Mouse (Mus musculus): ENCODE results near the gene Zdhhc12. TPM values are rescaled to one million over a fixed set of nuclear protein-coding genes. Genes with fewer than 3 reads are reported as not detected.

Gene Zdhhc12
- total RNA-seq, 2 experiments from 2014 or later, result 14.9 to 19.0 TPM

DNA sequence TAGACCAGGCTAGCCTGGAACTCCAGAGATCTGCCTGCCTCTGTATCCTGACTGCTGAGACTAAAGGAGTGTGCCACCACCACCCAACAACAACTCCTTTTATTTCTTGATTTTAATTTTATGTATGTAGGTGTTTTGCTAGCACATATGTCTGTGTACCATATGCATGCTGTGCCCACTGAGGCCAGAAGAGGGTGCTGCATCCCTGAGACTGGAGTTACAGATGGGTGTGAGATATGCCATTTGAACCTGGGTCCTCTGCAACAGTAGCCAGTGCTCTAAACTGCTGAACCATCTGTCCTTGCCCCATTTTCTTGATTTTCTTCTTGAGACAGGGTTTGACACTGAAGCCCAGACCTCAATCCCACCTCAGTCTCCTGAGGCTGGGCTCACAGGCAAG is 12.9 kb upstream of the Zdhhc12 start:
- peak; percentile 70 for DNase-seq

DNA sequence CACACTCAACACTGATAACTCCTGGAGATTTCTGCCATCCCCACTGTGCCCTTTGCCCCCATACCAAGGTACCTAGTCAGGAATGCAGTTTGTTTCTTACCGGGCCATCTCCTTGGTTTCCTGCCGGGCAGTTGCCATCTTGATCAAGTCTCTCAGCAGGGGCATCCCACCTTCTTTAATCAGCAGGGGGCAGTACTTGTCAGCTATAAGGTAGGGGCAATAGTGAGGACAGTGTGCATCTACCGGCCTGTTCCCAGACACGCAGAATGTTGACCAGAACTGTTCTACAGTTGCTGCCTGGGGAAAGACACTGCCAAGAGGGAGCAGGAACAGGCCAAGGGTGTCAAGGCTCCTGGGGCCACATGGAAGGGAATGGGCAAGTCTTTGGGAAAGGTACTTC is 6.8 kb upstream of the Zdhhc12 start:
- no peak for DNase-seq

DNA sequence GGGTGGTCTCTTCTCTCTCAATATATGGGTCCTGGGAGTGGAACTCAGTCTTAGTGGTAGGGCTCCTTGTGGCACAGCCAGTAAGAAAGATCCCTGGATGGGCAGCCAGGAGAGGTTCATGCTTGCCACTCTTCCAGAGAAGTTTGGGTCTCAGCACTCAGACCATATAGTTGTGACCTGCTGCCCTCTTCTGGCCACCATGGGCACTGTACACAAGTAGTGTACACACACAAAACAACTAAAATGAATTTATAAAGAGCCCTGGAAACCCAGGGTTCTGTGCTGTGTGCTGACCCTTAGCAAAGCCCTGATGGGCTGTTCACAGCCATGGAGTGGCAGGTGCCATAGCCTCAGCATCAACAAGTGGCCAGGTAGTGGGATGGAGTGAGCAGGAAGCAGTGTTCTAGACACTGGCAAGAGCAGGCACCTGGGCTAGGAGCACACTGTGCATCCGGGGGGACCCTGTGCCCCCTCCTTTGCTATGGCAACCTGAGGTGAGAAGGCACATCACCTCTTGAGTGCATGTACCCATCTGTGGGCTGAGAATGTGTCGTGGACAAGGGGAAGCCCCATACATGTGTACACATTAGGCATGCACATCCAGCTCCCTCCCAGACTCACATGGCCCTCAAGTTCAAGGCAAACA is 2.6 kb upstream of the Zdhhc12 start:
- peak; percentile 74 for DNase-seq

DNA sequence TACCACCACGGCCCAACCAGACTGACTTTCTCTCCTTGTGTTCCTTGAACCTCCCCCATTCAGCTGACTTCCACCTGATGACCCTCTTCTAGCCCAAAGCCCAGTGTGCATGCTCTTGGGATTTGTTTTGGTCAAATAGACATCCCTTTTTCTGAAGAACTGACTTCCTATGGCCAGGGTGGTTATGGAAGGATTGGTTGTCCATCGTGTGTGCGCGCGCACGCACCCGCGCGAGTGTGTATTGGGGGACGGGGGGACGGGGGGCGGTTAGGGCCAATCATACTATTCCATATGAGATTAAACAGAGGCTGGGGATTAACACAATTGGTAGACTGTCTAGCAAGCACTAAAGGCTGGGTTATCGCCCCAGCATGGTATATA is 750 bp upstream of the Zdhhc12 start:
- DNase-seq, result no peak

DNA sequence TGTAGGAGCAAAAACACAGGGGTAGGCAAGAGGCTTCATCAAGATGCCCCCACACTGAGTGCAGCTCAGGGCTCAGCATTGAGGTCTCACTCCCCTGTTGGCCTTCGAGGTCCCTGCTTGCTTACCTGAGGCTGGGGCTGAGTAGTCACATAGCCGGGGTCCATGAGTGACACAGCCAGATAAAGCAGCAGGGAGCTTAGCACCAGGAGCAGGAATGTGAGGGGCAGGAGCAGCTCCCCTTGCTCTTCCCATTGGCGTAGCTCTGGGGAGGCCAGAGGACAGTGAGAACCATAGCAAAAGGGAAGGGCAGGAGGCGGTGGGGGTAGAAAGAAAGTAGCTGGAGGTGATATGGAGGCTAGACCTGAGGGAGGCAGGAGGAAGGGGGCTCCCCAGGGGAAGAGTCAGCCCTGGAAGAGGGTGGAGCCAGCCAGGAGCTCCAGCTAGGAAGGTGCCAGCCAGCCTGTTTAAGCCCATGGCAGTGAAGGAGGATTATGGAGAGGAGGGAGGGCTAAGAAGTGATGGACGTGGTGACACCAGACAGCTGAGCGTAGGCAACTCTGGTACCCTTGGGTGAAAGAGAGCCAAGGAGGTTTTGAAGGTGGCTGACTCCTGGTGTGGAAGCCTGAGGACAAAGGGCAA is 1.0 kb downstream of the Zdhhc12 start:
- DNase-seq, result peak; percentile 12

DNA sequence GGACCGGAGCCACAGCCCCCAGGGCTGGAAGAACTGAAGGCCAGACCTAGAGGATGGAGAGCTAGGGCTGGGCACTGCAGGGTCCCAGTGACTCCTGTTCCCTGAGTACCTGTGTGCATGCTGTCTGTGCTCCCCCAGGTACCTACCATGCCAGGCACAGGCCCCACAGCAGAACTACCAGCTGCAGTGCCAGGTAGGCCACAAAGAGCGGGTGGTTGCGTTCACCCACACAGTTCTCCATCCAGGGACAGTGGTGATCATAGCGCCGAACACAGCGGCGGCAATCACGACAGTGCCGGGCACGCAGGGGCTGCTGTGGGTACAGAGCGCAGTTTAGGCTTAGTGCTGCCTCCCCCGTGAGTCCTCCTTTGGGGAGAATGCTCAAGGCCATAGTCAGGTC is 1.9 kb downstream of the Zdhhc12 start:
- DNase-seq, result no peak

DNA sequence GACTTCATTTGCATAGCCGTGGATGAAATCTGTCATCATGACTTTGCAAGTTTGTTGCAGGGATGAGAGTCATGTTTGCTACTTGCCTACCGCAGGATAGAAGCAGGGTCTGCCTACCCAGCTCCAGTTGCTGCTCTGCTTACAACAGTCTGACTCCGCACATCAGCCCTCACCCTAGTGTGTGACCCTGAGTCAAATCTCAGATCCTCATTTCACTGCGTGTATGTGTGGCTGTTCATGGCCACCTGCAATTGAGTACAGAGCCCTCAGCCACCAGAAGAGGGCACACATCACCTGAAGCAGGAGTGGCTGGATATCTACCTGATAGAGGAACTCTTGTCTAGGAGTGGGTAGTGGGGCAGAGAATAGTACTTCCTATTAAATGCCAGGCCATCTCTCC is 6.1 kb downstream of the Zdhhc12 start:
- no peak for DNase-seq

DNA sequence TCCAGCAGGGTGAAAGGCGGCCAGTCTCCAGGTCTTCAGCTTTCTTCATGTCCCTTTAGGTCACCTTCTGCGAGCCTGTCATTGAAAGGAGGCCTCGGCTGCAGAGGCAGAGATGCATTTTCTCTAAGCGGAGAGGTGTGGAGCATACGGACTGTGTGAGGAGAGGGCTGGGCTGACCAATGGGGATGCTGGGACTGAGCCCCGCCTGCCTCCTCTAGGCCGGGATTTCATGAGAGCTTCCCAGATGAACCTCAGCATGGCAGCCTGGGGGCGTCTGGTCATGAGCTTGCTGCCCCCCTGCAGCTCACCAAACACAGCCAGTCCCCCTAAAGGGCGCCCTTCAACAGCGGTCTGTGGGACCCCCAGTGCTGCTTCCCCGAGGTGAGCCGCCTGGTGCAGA is 8.8 kb downstream of the Zdhhc12 start:
- DNase-seq, result peak; percentile 3

DNA sequence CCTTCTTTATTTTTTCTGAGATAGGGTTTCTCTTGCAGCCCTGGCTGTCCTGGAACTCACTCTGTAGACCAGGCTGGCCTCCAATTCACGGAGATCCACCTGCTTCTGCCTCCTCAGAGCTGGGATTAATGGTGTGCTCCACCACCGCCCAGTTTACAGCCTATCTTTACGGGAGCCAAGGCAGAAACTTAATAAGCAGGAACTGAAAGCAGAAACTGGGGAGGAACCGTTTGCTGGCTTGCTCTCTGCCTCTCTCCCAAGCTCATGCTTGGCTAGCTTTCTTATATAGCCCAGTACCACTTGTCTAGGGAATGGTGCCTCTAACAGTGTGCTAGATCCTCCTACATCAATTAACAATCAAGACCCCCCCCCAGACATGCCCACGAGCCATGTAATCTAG is 9.3 kb downstream of the Zdhhc12 start:
- DNase-seq, result peak; percentile 2

DNA sequence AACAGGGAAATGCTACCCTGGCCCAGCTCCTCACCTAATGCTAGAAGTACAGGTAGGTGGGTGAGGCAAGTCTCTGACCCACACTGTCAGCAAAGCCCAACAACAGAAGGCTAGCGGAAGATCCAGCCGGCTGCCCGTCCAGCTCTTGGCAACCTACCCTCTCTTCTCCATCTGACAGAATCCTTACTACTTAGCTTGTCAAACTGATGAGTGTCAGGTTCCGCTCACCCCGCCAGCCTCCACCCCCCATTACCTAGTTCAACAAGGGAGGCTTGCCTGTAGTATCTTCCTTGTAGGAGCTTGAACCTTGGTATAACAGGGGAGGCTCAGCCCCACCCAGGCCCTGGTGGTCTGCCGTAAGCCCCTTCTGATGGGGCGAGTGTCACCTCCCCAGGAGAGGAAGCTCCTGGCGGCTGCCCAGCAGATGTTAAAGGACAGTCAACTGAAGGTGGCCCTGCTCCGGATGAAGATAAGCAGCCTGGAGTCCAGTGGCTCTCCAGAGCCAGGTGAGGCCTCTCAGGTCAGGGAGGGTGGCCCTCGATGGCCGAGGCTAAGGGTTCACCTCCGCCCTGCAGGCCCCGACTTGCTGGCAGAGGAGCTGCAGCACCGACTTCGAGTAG is 13.2 kb downstream of the Zdhhc12 start:
- no peak for DNase-seq

DNA sequence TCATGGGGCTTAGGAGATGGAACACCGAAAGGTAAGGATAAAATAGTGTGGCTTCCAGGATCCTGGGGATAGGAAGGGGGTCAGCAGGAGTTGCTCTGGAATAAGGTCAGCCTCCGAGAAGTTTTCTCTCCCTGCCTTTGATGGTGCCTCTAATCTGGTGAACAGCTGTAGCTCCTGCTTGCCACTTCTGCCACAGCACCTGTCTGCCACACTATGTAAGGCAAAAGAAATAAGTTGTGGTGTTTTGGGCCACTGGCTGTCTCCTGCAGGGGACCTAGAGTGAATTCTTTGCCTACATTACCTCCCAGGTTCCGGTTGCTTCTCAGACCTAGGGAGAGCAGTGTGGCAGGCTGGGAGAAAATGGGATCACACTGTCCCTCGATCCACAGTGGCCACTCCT is 14.7 kb downstream of the Zdhhc12 start:
- DNase-seq, result no peak

DNA sequence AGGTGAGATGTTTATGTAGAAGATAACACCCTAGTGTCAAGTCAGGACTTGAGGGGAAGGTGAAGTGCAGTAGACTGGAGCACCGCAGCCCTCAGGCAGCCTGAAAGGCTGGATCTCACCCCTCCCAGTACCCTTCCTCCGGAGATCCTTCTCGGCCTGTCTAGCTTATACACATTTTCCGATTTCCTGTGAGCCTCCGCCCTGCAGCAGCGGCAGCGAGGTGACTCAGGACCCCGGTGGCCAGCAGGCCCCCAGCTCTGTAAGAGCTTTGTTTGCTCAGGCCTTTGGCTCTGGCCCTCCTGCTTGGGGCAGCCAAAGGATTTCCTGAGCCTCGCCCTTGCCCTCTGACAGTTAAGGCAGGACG is 15.1 kb downstream of the Zdhhc12 start:
- DNase-seq, result no peak

DNA sequence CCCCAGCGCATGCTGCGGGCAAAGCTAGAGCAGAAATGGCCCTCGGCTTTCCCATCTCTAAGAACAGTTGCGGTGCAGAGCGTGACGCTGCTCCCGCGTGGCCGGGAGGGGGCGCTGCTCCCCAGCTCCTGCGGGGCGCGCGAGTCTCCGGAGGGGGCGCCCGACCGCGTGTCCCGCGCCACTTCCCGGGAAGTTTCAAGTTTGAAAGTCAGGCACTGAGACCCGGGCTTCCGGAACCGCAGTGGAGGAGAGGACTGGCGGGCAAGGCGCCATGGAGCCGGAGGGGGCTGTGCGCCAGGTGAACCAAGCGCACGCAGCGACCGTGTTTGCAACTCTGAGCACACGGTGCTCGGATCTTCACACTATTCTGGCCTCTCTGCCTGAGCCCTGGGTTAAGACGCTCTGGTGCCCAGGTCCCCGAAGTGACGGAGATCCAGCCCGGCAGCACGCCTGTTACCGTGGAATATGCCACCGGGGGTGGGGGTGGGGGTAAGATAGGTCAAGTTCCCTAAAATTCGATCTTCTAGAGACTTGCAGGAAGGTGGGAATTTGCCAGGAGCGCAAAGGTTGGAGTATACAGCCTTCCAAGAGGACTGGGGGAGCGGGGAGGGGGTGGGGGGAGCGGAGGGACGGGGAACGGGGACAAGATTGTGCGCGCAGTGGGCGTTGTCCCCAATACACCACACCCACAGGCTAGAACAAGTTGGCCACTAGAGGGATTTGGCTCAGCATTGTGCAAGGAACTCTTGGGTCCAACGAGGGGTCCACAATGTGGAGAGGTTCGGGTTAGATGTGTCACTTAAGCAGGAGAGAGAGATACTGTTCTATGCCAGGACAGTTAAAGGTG is 15.7 kb downstream of the Zdhhc12 start, which contains the start of gene Pkn3:
Gene Pkn3, plus strand, starts transcription at position 183 of the 847 bp plus-strand sequence.
- peak; percentile 94 for DNase-seq

DNA sequence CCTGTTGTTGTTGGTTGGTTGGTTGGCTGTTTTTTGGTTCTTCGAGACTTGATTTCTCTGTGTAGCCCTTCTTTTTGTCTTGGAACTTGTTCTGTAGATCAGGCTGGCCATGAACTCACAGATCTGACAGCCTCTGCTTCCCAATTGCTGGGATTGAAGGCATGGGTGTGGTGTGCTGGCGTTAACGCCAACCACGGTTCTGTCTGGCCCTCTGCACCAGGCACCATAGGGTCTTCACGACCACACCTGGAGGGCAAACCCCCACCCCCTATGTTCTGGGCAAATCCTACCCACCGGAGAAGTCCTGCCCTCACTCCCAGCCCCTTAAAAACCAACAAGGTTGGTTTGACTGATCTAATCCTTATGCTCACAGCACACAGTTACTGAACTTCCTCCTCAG is 16.5 kb downstream of the Zdhhc12 start:
- no peak for DNase-seq

DNA sequence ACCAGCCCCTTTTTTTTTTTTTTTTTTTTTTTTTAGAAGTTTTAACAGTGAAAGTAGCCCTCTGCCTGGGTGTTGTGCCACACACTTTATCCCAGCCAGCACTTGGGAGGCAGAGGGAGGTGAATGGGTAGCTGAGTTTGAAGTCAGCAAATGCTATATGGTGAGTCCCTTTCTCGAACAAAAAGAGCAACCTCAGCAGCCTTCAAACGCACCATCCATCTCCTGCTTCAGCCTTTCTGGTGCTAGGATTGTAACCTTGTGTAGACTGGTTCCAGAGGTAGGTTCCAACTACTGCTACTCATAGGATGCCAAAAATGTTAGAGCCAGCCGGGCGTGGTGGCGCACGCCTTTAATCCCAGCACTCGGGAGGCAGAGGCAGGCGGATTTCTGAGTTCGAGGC is 17.0 kb downstream of the Zdhhc12 start:
- no peak for DNase-seq

DNA sequence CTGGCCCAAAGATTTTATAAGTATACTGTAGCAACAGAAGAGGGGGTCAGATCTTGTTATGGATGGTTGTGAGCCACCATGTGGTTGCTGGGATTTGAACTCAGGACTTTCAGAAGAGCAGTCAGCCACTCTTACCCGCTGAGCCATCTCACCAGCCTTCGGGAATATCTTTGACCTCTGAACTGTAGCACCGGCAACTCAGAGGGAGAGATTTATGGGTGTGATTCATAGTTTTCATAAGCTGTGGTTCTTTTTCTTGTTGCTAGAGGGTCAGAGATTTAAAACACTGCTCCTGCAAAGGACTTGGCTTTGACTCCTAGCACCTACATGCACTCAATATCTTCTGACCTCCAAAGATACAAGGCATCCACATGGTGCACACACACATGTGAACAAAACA is 17.8 kb downstream of the Zdhhc12 start:
- DNase-seq, result peak; percentile 7

DNA sequence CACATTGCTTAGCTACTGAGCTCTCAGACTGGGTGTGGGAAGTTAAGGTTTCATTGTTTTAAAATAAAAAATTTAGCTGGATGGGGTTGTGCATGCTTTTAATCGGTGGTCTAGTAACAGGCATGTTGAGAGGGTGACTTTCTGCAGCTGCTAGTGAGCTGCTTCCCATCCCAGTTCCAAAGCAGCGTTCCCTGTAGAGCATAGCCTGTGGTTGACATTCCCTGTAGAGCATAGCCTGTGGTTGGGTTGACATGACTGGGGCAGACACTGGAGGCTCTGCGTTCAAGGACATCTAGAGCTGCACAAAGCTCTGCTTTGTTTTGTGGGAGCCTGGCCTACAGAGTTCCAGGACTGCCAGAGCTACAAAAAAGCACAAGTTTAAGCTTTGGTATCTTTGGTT is 20.2 kb downstream of the Zdhhc12 start:
- peak; percentile 2 for DNase-seq

DNA sequence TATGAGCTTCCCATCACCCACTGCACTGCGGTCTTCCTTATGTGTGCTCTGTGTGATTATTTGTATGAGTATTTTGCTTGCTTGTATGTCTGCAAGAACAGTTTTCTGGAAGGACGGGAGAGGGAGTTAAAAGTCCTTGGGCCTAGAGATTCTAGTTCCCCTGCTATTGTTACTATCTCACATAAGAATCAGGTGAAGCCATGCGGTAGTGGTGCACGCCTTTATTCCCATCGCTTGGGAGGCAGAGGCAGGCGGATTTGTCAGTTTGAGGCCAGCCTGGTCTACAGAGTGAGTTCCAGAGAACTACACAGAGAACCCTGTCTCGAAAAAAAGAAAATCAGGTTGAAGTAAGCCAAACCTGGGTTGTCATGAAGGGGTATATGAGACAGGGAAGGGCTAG is 20.6 kb downstream of the Zdhhc12 start:
- no peak for DNase-seq

DNA sequence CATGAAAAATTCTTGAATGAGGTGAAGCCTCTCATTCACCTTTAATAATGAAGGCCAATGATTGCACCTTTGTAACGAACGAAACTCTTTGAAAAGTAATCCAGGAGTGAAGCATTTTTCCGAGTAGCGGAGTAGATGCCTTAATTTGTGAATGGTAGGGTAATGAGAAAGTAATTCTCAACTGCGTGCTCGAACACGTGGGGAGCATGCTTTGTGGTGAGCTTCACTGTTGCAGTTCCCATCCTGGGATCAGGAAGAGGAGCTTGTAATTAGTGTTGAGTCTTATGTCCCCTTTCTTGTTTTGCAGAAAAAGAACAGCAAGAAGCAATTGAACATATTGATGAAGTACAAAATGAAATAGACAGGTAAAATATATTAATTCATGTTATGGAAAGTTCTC is 25.5 kb downstream of the Zdhhc12 start:
- DNase-seq, result no peak

DNA sequence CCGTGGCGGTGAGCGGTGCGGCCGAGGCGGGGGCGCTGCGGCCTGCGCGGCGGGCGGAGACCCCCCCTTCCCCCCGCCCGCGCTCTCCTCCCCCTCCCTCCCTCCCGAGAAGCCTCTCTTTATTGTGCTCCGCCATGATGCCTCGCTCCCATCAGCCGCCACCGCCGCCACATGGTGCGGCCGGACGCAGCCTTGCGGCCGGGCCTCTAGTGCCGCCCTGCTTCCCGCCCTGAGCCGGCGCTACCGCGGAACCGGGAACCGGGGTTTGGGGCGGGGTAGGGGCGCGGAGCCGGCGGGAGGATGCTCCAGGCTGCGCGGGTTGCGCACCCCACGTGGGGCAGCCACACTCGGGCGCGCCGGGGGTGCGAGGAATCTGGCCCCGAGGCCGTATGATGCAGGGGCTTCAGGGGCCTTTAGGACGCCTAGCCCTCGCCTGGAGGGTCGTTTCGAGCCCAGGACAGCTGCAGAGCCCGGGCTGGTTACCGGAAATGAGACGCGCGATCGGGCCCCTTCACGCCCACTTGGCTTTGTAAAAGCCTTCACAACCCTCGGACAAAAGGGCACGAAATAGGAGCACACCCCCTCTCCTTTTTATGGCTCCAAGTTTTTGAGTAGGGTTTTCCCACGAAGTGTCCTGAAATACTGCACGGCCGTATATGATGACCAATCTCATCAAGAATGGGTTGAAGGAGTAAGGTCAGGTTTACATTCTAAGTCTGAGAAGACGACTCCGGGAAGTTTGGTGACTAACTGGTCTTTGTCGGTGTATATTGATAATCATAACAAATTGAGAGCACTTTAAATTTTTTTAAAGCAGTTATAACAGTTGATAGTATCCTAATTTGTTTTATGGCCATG is 26.2 kb downstream of the Zdhhc12 start:
- peak; percentile 62 for DNase-seq

DNA sequence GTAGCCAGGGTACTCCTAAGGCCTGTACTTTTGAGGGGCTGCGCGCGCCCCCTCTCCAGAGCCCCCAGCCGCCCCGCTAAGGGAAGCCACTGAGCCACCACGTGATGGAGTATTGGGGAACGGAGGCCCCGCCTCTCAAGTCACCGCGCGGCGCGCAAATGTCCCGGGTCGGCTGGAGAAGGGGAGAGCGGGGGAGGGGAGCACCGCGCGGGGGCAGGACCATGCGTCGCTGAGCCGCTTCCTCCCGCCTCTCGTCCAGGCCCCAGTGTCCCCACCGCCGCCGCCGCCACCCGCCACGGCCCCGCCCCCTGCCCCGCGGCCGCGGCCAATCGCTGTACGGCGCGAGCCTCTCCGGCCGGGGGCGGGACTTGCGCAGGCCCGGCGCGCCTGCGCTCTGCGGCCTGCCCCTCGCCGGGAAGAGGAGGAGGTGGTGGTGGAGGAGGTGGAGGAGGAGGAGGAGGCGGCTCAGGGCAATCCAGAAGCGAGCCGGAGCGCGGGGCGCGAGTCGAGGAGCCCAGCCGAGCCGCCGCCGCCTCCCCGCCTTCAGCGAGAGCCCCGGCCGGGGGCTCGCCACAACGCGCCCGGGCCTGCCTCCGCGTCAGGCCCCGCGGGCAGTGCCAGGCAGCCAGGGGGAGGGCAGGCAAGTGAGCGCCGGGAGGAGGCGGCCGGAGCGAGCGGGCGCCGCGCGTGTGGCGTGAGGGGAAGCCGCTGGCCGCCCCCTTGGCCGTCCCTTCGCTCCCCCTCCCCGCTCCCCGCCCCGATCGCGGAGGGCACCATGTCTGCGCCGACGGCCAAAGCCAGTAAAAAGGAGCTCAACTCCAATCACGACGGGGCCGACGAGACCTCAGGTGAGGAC is 27.2 kb downstream of the Zdhhc12 start:
- peak; percentile 98 for DNase-seq
